Mouse (Mus musculus) olfactory bulb, adult 2 months (tissue): Measurements from ENCODE around the gene Cfap44. TPM values are rescaled to one million over a fixed set of nuclear protein-coding genes. Genes with fewer than 3 reads are reported as not detected.
"Not testable (repeated sequence)": the region's sequence is repeated elsewhere in the genome, so short reads cannot be mapped to it uniquely, and the experiment has no call there.

ENCODE experiments used
- H3K27ac ChIP-seq: fragments of 200-500 bp; 2 replicates; pipeline ENCODE4 v1.5.1; 2012; ENCODE audit warnings: low read depth, low read length; ENCODE audit not compliant: insufficient read depth
- H3K4me1 ChIP-seq: fragments of 200-500 bp; 2 replicates; pipeline ENCODE4 v1.6.1; 2012; ENCODE audit warnings: low read length; ENCODE audit not compliant: control insufficient read depth, insufficient read depth
- H3K4me3 ChIP-seq: fragments of 200-500 bp; 2 replicates; pipeline ENCODE4 v1.5.1; 2012; ENCODE audit warnings: mild to moderate bottlenecking, low read depth, low read length, moderate library complexity; ENCODE audit not compliant: insufficient read depth
- CTCF ChIP-seq: fragments of 200-500 bp; IDR thresholded peaks from 2 replicates; pipeline ENCODE4 v1.5.1; 2012; ENCODE audit warnings: low read depth, mild to moderate bottlenecking, low read length, moderate library complexity; ENCODE audit not compliant: insufficient read depth
- POLR2A ChIP-seq: fragments of 200-500 bp; IDR thresholded peaks from 2 replicates; pipeline ENCODE4 v1.6.1; 2012; ENCODE audit warnings: mild to moderate bottlenecking, low read depth, low read length, moderate library complexity; ENCODE audit not compliant: insufficient read depth
- WGBS: fragments of 180-500 bp; shearing (Covaris S2); methylation state at CpG from one replicate; pipeline ENCODE4 v1.1.7; 2018; 5-methylcytosine and 5-hydroxymethylcytosine counted together
- polyA plus RNA-seq: library from polyadenylated mRNA; stranded (reverse); fragments of >200 nt; gene quantifications from 2 replicates; pipeline ENCODE4 v1.2.4, GENCODE M21; 2012; ENCODE audit warnings: low replicate concordance; ENCODE audit not compliant: missing spikeins, insufficient read depth, insufficient read length

Gene Cfap44
- polyA plus RNA-seq, 1 experiment = not detected

- H3K4me1 ChIP-seq = no peaks in the 10 kb centered on the region
- no peak overlapping the region for H3K27ac ChIP-seq
- H3K4me3 ChIP-seq = no peak overlapping the region
- TF ChIP-seq POLR2A (no peak), CTCF (no peak)
- 60% methylated on average over 6 of the region's 6 CpGs for WGBS
Observed at GRCm38 (mm10) chr16:44410176-44410575, 15.6 kb downstream of the Cfap44 start.

GRCm38 (mm10) chr16:44417596-44417995, 23.0 kb downstream of the Cfap44 start:
- H3K27ac ChIP-seq = no peak overlapping the region
- H3K4me3 ChIP-seq = no peak overlapping the region
- TF ChIP-seq POLR2A (no peak), CTCF (no peak)
- H3K4me1 ChIP-seq = peaks cover 3% of the 10 kb centered on the region
- WGBS = 35% methylated on average over 8 of the region's 8 CpGs

- TF ChIP-seq CTCF (no peak), POLR2A (no peak)
- H3K4me1 ChIP-seq = peaks cover 7% of the 10 kb centered on the region
- H3K27ac ChIP-seq = no peak overlapping the region
- no peak overlapping the region for H3K4me3 ChIP-seq
- 89% methylated on average over 8 of the region's 8 CpGs for WGBS
Observed at GRCm38 (mm10) chr16:44421735-44422134, 27.1 kb downstream of the Cfap44 start.

GRCm38 (mm10) chr16:44423499-44423898, 28.9 kb downstream of the Cfap44 start:
- WGBS = 10% methylated on average over 3 of the region's 3 CpGs

GRCm38 (mm10) chr16:44428456-44428855, 33.9 kb downstream of the Cfap44 start:
- WGBS = 79% methylated on average over 5 of the region's 5 CpGs
- no peak overlapping the region for H3K4me3 ChIP-seq
- H3K27ac ChIP-seq = no peak overlapping the region
- H3K4me1 ChIP-seq = peaks cover 4% of the 10 kb centered on the region; the same call in 1 of the 2 replicates
- TF ChIP-seq POLR2A (no peak), CTCF (no peak)

More at GRCm38 (mm10) chr16:44423499-44423898, 28.9 kb downstream of the Cfap44 start:
- TF ChIP-seq POLR2A (no peak), CTCF (no peak)
- peaks cover 4% of the 10 kb centered on the region; the same call in 1 of the 2 replicates for H3K4me1 ChIP-seq
- no peak overlapping the region for H3K27ac ChIP-seq
- no peak overlapping the region for H3K4me3 ChIP-seq

- no peaks in the 10 kb centered on the region for H3K4me1 ChIP-seq
- no peak for TF ChIP-seq CTCF
- TF ChIP-seq POLR2A = no peak
- H3K27ac ChIP-seq = no peak overlapping the region
- no peak overlapping the region for H3K4me3 ChIP-seq
- WGBS = 57% methylated on average over 7 of the region's 7 CpGs
Observed at GRCm38 (mm10) chr16:44430021-44430420, 35.4 kb downstream of the Cfap44 start.

- Histone ChIP-seq H3K27ac (no peak overlapping the region), H3K4me1 (no peaks in the 10 kb centered on the region), H3K4me3 (no peak overlapping the region)
- WGBS = 79% methylated on average over 7 of the region's 7 CpGs
- TF ChIP-seq CTCF (no peak), POLR2A (no peak)
Observed at GRCm38 (mm10) chr16:44434931-44435330, 40.3 kb downstream of the Cfap44 start.

GRCm38 (mm10) chr16:44435481-44435880, 40.9 kb downstream of the Cfap44 start:
- Histone ChIP-seq H3K27ac (no peak overlapping the region), H3K4me3 (no peak overlapping the region), H3K4me1 (no peaks in the 10 kb centered on the region)
- WGBS = 69% methylated on average over 4 of the region's 4 CpGs
- no peak for TF ChIP-seq CTCF
- TF ChIP-seq POLR2A = no peak

- not testable (repeated sequence) for H3K27ac ChIP-seq, H3K4me1 ChIP-seq, H3K4me3 ChIP-seq
- WGBS = 94% methylated on average over 15 of the region's 15 CpGs
Observed at GRCm38 (mm10) chr16:44441913-44442312, 47.3 kb downstream of the Cfap44 start.

- Histone ChIP-seq H3K4me1 (no peaks in the 10 kb centered on the region), H3K27ac (no peak overlapping the region), H3K4me3 (no peak overlapping the region)
- no peak for TF ChIP-seq POLR2A
- TF ChIP-seq CTCF = no peak
- 92% methylated on average over 2 of the region's 2 CpGs for WGBS
Observed at GRCm38 (mm10) chr16:44457858-44458257, 63.3 kb downstream of the Cfap44 start.
